ENCODE assay signal across 28 mouse cellular contexts in genomic region chr6:16592411-16592810, GRCm38 (mm10).
"Had no signal": no experiment of that assay in that cellular context is flagged by ENCODE, and none has a peak within 500 bp of the region (broad histone marks: within the 10 kb centered on the region; RNA-seq: fewer than 3 reads in every experiment).

No protein-coding gene starts in this region.

- ATAC-seq: forebrain, embryonic 13.5 days; forebrain, embryonic 14.5 days; forebrain, embryonic 15.5 days; forebrain, embryonic 16.5 days; forebrain, postnatal 0 days had no signal

- H3K9ac ChIP-seq: embryonic facial prominence, embryonic 12.5 days; embryonic facial prominence, embryonic 13.5 days; embryonic facial prominence, embryonic 15.5 days; forebrain, embryonic 12.5 days; forebrain, embryonic 13.5 days; forebrain, embryonic 15.5 days; forebrain, postnatal 0 days had no signal

- H3K9me3 ChIP-seq: embryonic facial prominence, embryonic 12.5 days; embryonic facial prominence, embryonic 13.5 days; embryonic facial prominence, embryonic 15.5 days; forebrain, embryonic 10.5 days; forebrain, embryonic 12.5 days; forebrain, embryonic 13.5 days; forebrain, embryonic 15.5 days had no signal

- H3K36me3 ChIP-seq: embryonic facial prominence, embryonic 12.5 days; embryonic facial prominence, embryonic 13.5 days; embryonic facial prominence, embryonic 15.5 days; forebrain, embryonic 10.5 days; forebrain, embryonic 12.5 days; forebrain, embryonic 15.5 days had no signal

- DNase-seq: cerebellum, adult 2 months; cerebellum, adult 8-10 months; cerebellum, adult 9-10 months; cerebellum, adult 9-11 months; cerebellum, postnatal 10 days; cerebellum, postnatal 14 days; cerebellum, postnatal 25 days; cerebellum, postnatal 36 days; embryo, embryonic 11 days; forebrain, postnatal 0 days; gastrocnemius, adult 2 months; gastrocnemius, postnatal 10 days; gastrocnemius, postnatal 14 days; gastrocnemius, postnatal 25 days; gastrocnemius, postnatal 36 days; heart, adult 11 months; heart, adult 18-20 months; heart, adult 2 months had no signal

- H3K4me3 ChIP-seq: embryonic facial prominence, embryonic 12.5 days; embryonic facial prominence, embryonic 13.5 days; embryonic facial prominence, embryonic 15.5 days; erythroblast, embryonic 14.5 days; forebrain, embryonic 10.5 days; forebrain, embryonic 12.5 days; forebrain, embryonic 13.5 days; forebrain, embryonic 15.5 days; gastrocnemius, adult 2 months; heart, adult 2 months had no signal

- H3K4me2 ChIP-seq: embryonic facial prominence, embryonic 12.5 days; embryonic facial prominence, embryonic 13.5 days; embryonic facial prominence, embryonic 15.5 days; forebrain, embryonic 12.5 days; forebrain, embryonic 13.5 days; forebrain, embryonic 15.5 days had no signal

- H3K27ac ChIP-seq: embryonic facial prominence, embryonic 12.5 days; embryonic facial prominence, embryonic 13.5 days; embryonic facial prominence, embryonic 15.5 days; forebrain, embryonic 10.5 days; forebrain, embryonic 12.5 days; forebrain, embryonic 13.5 days; forebrain, embryonic 15.5 days; gastrocnemius, adult 2 months; heart, adult 2 months had no signal

- H3K27me3 ChIP-seq: embryonic facial prominence, embryonic 12.5 days; embryonic facial prominence, embryonic 15.5 days; forebrain, embryonic 12.5 days; forebrain, embryonic 13.5 days; forebrain, embryonic 15.5 days had no signal

- H3K4me1 ChIP-seq: embryonic facial prominence, embryonic 12.5 days; embryonic facial prominence, embryonic 15.5 days; forebrain, embryonic 10.5 days; forebrain, embryonic 12.5 days; forebrain, embryonic 13.5 days; forebrain, embryonic 15.5 days had no signal
